Mouse (Mus musculus) kidney, adult 8-10 months (tissue): Measurements from ENCODE around the gene Clstn2.

Experiments used
- DNase-seq, 2 experiments: peaks; one replicate each; pipeline ENCODE4 v3.0.0; 2022

Clstn2 gene

GRCm38 (mm10) chr9:98032573-98033272, at the start of gene Clstn2:
Gene Clstn2 (minus strand): TSS chr9:98033181.
- peak; percentile 14 to 47 for DNase-seq

DNA sequence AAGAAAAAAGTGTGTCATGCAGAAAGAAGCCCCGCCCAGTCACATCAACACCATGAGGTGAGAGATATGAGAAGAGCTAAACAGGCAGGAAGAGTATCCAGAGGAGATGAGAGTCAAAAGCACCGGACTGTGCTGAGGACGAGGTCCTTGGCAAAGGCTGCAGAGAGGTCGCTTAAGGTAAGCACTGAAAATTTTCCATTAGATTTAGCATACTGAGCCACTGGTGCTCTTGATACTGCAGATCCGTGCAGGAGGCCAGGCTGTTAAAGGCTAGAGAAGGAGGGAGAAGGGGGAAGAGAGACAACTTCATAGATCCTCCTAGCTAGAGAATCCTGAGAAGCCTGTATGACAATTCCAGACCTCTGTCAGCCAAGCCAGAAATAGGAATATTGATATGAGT, 34.8 kb upstream of the Clstn2 start:
- no peak for DNase-seq

DNA sequence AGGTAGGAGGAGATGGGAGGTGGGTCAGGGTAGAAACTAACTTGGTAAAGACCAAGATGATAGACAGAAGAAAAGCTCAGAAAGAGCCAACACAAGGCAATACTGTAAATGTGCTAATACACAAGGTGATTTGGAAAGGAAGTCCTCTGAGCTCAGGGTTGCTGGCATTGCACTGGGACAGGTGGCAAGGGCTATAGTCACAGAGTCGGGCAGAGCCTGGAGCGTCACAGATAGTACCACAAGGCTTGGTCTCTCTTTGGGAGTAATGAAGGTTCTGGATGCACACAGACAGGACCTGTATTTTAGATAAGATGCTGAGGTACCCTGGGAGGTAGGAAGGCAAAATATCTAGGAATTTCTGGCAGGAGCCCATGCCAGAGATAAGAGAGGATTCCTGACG, 28.7 kb upstream of the Clstn2 start:
- no peak for DNase-seq

DNA sequence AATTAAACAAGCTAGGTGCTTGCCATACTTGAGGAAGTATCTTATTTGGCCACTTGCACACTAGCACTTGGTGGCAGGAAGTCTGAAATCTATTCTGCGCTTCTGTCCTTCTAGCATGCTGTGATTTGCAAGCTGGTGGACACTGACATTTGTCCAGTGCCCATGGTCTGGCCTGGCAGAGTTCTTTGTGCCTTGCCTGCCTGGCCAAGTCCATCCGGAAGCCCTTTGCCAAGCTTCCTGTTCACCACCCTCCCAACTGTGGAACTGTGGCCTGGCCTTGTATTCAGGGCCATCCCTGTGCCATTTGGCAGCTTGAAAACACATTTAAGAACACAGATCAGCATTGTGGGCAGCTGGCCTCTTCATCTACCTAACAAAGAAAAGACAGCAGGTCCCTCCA, 24.3 kb upstream of the Clstn2 start:
- no peak for DNase-seq

GRCm38 (mm10) chr9:98051343-98051742, 18.4 kb upstream of the Clstn2 start:
- no peak for DNase-seq

GRCm38 (mm10) chr9:98033273-98033855, 383 bp upstream of the Clstn2 start:
- DNase-seq, result peak; percentile 71 to 77

GRCm38 (mm10) chr9:98031898-98032572, 946 bp downstream of the Clstn2 start:
- DNase-seq, result no peak

- DNase-seq, result peak in 1 of 2 experiments; percentile 19
Measured at GRCm38 (mm10) chr9:98030715-98031114, 2.3 kb downstream of the Clstn2 start.

DNA sequence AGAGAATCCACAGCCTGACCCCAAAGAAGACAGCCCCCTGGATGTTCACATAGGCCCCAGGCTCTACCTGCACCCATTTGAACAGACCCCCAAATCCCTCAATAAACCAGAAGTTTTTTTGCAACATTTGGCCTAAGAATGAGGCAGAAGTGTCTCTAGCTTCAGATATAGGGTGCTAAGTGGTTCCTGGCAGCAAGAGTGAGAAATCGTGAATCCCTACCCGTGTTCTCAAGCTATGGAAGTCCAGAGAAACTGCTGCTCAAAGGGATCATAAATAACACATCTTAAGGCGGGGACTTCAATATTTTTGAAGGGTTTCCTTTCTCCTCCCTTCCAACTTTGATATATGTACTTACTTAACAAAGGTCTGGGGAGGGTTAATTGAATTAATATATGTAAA, 7.4 kb downstream of the Clstn2 start:
- DNase-seq, result no peak

- no peak for DNase-seq
Measured at GRCm38 (mm10) chr9:98023069-98023468, 9.9 kb downstream of the Clstn2 start.

GRCm38 (mm10) chr9:98019876-98020275, 13.1 kb downstream of the Clstn2 start:
- DNase-seq, result no peak

DNA sequence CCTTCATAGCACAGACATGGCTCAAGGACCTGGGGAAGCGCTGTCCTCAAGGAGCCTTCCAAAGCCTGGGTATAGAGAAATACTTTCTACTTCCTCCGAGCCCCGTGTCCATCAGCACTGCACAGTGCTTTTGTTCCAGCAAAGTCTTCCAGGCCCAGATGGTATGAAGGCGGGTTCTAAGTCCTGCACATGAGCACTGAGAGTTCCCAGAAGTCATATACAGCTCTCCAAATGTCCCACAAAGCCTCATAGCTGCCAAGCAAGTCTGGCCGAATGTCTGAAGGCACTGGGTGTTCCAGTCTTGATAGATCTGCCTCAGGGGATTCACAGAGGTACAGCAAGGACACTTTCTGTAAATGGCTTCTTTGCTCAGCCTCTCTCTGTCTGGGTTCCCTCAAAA, 14.3 kb downstream of the Clstn2 start:
- DNase-seq, result no peak

GRCm38 (mm10) chr9:98016576-98016975, 16.4 kb downstream of the Clstn2 start:
- no peak for DNase-seq

GRCm38 (mm10) chr9:97996349-97996748, 36.6 kb downstream of the Clstn2 start:
- peak in 1 of 2 experiments; percentile 11 for DNase-seq

DNA sequence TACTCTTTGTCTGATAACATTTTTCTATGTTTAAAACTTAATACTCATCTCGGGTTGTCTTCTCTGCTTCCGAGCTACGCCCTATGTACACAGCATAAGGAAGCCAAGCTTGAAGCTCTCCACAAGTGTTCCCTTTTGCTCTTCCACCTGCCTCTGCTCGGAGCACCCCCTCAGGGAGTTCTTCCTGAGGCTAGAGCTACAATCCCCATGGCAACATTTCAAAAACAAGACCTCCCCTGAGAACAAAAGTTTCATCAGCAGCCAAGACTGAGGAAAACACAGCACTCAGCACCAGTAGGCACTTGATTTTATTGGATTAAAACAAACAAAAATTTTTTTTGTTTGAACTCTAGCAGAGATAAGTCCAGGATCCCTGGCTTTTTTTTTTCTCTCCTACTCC, 37.3 kb downstream of the Clstn2 start:
- DNase-seq, result no peak

- no peak for DNase-seq
Measured at GRCm38 (mm10) chr9:97992131-97992530, 40.9 kb downstream of the Clstn2 start.

GRCm38 (mm10) chr9:97977339-97977738, 55.6 kb downstream of the Clstn2 start:
- no peak for DNase-seq

GRCm38 (mm10) chr9:97974801-97975347, 58.1 kb downstream of the Clstn2 start:
- no peak for DNase-seq

DNA sequence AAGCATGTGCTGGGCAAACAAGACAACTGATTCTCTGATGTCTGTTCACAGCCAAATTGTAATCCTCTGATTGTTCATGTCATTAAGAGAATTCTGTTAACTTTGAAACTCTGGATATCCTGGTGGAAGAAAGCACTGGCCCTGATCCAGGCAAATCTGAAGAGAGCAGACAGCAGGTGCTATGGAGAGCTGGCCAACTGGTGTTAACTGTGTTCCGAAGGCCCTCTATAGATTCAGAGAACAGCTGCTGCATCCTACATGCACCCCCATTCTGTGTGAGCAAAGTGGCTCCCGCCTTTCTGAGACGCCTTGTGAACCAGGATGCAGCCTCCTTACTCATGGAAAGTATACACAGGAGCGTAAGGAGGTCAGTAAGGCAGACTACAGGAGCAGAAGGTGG, 66.3 kb downstream of the Clstn2 start:
- no peak for DNase-seq

DNA sequence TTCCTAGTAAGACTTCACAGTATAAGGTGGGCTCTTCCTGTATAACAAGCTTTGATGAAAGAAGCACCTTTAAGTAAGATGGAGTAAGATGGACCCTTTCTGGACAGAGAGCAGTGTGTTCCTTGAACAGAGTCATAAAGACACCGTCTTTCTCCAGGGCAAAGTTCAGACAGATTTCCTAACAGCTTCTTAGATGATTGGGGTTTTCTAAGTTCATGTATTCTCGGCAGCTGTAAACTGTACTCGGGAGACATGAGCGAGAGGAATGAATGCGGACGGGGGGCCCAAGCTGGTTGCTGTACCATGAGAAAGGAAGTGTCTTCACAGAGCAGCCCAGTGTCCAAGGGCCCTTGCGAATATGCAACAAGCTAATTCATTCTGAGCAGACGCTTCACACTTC, 75.5 kb downstream of the Clstn2 start:
- no peak for DNase-seq

DNA sequence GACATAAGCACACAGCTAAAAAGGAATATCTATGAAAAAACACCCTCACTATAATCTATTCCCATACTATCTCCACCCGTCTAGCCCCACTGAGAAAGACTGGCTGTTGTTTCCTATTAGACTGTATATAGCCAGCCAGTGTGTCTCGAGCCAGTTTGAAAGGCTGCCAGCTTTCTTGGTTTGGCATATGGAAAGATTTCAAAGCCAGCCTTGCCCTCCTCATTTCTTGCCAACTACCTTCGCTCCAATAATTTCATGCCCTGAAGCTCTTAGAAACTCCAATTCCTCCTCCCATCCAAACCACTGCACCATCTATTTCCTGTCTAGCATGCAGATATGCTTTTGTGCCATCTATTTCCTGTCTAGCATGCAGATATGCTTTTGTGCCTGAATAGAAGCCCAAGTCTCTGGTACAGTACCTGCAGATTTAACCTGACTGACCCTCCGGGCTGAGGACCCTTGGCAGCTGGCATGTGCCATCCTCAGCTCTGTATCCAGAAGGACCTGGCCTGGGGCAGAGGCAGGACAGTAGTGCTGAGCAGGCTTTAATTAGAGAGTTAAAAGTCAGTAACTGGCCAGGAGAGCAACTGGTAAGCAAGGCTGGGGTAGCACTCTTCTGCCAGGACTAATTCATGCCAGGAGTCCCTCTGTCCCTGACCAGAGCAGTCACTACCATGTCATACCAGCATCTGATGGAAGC, 76.4 kb downstream of the Clstn2 start:
- DNase-seq, result peak in 1 of 2 experiments; percentile 3

GRCm38 (mm10) chr9:97953746-97954359, 79.1 kb downstream of the Clstn2 start:
- DNase-seq, result no peak
